Mouse (Mus musculus): ENCODE results near the gene Cgnl1. TPM values are rescaled to one million over a fixed set of nuclear protein-coding genes. Genes with fewer than 3 reads are reported as not detected.
"Not testable (repeated sequence)": the region's sequence is repeated elsewhere in the genome, so short reads cannot be mapped to it uniquely, and the experiment has no call there.

Gene Cgnl1
- polyA plus RNA-seq, 1 experiment from 2014 or later = 2.3 TPM

DNA sequence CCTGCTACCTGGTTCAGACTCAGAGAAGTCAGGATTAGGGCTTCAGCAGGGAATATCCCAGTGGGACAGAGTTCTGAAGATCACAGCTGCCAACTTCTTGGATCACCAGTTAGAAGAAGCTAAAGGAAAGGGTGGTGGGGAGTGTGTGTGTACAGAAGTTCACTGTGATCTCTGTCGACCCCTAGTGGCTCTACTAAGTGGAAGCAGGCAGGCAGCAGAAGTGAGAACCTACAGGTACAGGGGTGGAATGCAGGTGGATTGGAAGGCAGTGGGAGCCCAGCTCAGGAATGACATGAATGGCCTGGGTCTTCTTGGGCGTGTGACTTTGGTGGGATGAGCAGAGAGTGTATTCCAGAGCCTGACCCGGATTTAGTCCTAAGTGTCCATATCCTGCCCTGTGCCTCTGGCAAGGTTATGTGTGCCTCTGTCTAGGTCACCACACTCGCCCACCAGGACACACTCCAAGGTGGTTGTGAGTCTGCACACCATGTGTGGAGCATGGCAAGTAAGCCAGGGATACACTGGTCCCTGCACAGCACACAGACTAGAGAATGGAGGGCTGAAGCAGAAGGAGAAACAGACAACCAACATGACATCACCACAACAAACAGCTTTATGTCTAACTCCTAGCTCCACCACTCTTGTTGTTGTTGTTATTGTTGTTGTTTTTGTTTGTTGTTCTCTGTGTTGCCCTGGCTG lies 147.4 kb downstream of the Cgnl1 start:
- Histone ChIP-seq H3K9ac (ENCODE audit: low read length) (no peak overlapping the region), H3K4me2 (ENCODE audit: low read length) (no peak overlapping the region), H3K36me3 (ENCODE audit: control insufficient read depth, insufficient read depth, low read length) (no peaks in the 10 kb centered on the region), H3K27ac (ENCODE audit: low read depth, low read length) (no peak overlapping the region), H3K4me3 (ENCODE audit: low read depth, low read length) (no peak overlapping the region), H3K4me1 (ENCODE audit: control insufficient read depth, insufficient read depth, low read length) (no peaks in the 10 kb centered on the region), H3K9me3 (replicated peaks; ENCODE audit: control insufficient read depth, low read length) (no peaks in the 10 kb centered on the region), H3K27me3 (replicated peaks; ENCODE audit: control insufficient read depth, insufficient read depth, low read length) (no peaks in the 10 kb centered on the region)
- ATAC-seq = no peak; the same call in 1 of the 2 replicates
- 38% methylated on average over 4 of the region's 4 CpGs for WGBS
- peak; percentile 71 for DNase-seq (ENCODE audit: low spot score)

DNA sequence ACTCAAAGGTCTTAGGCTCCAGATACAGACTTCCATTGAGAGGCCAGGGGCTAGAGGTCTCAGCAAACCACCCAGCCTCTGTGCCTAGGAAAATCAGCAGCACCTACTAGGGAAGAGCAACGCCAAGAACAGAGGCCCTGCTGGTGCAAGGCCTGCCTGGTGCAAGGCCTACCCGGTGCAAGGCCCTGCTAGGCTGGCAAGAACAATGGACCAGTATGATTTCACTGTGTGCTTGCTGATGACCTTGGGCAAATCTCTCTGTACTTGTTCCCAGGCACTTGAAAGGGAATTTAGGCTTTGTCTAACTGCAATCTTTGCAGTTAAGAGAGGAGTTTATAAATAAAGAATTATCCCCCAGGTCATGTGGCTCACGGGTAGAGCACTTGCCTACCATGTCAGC lies 148.8 kb downstream of the Cgnl1 start:
- H3K9me3 ChIP-seq (replicated peaks; ENCODE audit: control insufficient read depth, low read length) = no peaks in the 10 kb centered on the region
- H3K4me3 ChIP-seq (ENCODE audit: low read depth, low read length) = no peak overlapping the region
- no peaks in the 10 kb centered on the region for H3K4me1 ChIP-seq (ENCODE audit: control insufficient read depth, insufficient read depth, low read length)
- ATAC-seq = no peak
- H3K27me3 ChIP-seq (replicated peaks; ENCODE audit: control insufficient read depth, insufficient read depth, low read length) = no peaks in the 10 kb centered on the region
- no peak overlapping the region for H3K9ac ChIP-seq (ENCODE audit: low read length)
- no peak overlapping the region for H3K27ac ChIP-seq (ENCODE audit: low read depth, low read length)
- 77% methylated on average over 3 of the region's 3 CpGs for WGBS
- DNase-seq (ENCODE audit: low spot score) = no peak
- H3K36me3 ChIP-seq (ENCODE audit: control insufficient read depth, insufficient read depth, low read length) = no peaks in the 10 kb centered on the region
- no peak overlapping the region for H3K4me2 ChIP-seq (ENCODE audit: low read length)

DNA sequence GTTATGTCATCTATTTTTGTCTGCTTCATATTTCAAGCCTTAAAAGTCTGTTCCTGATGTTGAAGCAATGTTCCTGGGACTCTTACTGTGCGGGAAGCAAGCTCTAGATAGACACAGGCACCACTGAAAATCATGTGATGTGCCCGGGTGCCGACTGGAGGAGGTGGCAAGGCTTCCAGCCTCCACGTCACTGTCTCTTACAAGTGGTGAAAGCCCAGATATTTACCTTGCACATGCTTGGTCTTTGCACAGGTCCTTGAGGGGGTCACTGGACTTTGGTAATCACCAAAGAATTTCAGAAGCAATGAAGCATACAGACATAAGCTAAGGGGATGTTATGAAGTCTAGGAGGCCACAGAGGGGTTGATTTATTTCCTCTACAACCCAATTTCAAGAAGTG lies 149.4 kb downstream of the Cgnl1 start:
- no peak overlapping the region for H3K4me3 ChIP-seq (ENCODE audit: low read depth, low read length)
- H3K9ac ChIP-seq (ENCODE audit: low read length) = no peak overlapping the region
- no peak overlapping the region for H3K4me2 ChIP-seq (ENCODE audit: low read length)
- 89% methylated on average over 4 of the region's 4 CpGs for WGBS
- ATAC-seq (no peak), DNase-seq (ENCODE audit: low spot score) (no peak)
- H3K9me3 ChIP-seq (replicated peaks; ENCODE audit: control insufficient read depth, low read length) = no peaks in the 10 kb centered on the region
- no peaks in the 10 kb centered on the region for H3K4me1 ChIP-seq (ENCODE audit: control insufficient read depth, insufficient read depth, low read length)
- H3K36me3 ChIP-seq (ENCODE audit: control insufficient read depth, insufficient read depth, low read length) = no peaks in the 10 kb centered on the region
- no peak overlapping the region for H3K27ac ChIP-seq (ENCODE audit: low read depth, low read length)
- H3K27me3 ChIP-seq (replicated peaks; ENCODE audit: control insufficient read depth, insufficient read depth, low read length) = no peaks in the 10 kb centered on the region

DNA sequence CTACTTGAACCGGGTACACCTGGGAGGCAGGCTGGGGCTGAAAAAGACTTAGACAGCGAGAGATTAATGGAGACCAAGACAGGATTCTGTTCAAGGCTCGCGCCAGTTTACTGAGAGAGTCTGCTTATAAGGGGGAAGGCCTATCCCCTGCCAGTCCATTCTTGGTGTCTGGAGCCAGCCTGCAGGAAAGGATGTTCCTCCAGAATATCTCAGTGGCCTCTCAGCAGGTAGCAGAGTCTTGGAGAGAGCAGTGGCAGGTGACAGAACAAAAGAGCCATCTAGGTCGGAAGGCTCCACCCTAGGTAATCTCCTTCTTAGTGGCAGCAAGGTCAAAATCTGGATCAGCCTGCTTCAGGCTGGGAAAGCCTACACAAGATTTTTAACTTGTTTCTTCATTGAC lies 151.3 kb downstream of the Cgnl1 start:
- not testable (repeated sequence) for H3K27me3 ChIP-seq (replicated peaks; ENCODE audit: control insufficient read depth, insufficient read depth, low read length); H3K4me1 ChIP-seq (ENCODE audit: control insufficient read depth, insufficient read depth, low read length); H3K4me3 ChIP-seq (ENCODE audit: low read depth, low read length); DNase-seq (ENCODE audit: low spot score); H3K4me2 ChIP-seq (ENCODE audit: low read length); H3K9ac ChIP-seq (ENCODE audit: low read length); H3K27ac ChIP-seq (ENCODE audit: low read depth, low read length); H3K9me3 ChIP-seq (replicated peaks; ENCODE audit: control insufficient read depth, low read length); H3K36me3 ChIP-seq (ENCODE audit: control insufficient read depth, insufficient read depth, low read length); ATAC-seq
- 78% methylated on average over 5 of the region's 5 CpGs for WGBS

DNA sequence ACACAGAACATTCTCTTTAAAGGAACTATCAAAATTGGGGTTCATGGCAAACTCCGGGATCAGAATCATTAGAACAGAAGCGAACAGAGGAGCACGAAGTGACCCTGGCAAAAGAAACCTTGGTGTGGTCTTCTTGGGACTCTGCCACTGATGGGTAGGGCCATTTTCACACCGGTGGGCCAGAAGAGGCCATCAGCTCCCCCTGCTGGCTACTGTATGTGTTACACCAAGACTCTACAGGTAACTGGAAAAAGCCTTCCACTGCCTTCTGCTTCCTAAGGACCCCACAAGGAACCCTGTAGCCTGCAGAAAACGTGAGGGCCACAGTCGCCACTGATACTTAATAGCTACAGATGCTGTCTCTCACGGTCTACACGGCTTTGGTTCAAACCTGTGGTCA lies 154.0 kb downstream of the Cgnl1 start:
- ATAC-seq (no peak), DNase-seq (ENCODE audit: low spot score) (no peak)
- WGBS = 62% methylated on average over 8 of the region's 8 CpGs
- H3K4me2 ChIP-seq (ENCODE audit: low read length) = no peak overlapping the region
- H3K4me3 ChIP-seq (ENCODE audit: low read depth, low read length) = no peak overlapping the region
- no peaks in the 10 kb centered on the region for H3K4me1 ChIP-seq (ENCODE audit: control insufficient read depth, insufficient read depth, low read length)
- H3K36me3 ChIP-seq (ENCODE audit: control insufficient read depth, insufficient read depth, low read length) = no peaks in the 10 kb centered on the region
- no peaks in the 10 kb centered on the region for H3K9me3 ChIP-seq (replicated peaks; ENCODE audit: control insufficient read depth, low read length)
- no peaks in the 10 kb centered on the region for H3K27me3 ChIP-seq (replicated peaks; ENCODE audit: control insufficient read depth, insufficient read depth, low read length)
- H3K27ac ChIP-seq (ENCODE audit: low read depth, low read length) = no peak overlapping the region
- H3K9ac ChIP-seq (ENCODE audit: low read length) = no peak overlapping the region

DNA sequence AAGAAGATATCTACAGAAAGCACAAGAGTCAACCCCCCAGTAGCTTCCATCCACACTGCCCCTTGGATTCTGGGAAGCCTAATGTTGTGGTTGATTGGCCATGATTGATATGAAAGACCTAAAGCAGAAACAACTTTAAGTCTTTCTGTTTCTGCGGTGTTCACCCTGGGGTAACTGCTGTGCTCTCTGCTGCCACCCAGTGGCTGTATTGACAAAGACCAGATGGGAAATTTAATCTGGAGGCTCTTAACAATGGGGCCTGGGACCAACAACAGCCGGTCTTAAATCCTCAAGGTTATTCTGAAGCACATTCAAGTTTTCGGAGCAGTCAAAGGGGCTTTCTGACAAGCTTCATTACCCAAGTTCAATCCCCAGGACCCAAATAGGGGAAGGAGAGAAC lies 155.2 kb downstream of the Cgnl1 start:
- H3K9me3 ChIP-seq (replicated peaks; ENCODE audit: control insufficient read depth, low read length) = no peaks in the 10 kb centered on the region
- 1% methylated on average over 3 of the region's 3 CpGs for WGBS
- no peak overlapping the region for H3K4me3 ChIP-seq (ENCODE audit: low read depth, low read length)
- peak; percentile 87 for DNase-seq (ENCODE audit: low spot score)
- H3K36me3 ChIP-seq (ENCODE audit: control insufficient read depth, insufficient read depth, low read length) = no peaks in the 10 kb centered on the region
- no peaks in the 10 kb centered on the region for H3K4me1 ChIP-seq (ENCODE audit: control insufficient read depth, insufficient read depth, low read length)
- H3K9ac ChIP-seq (ENCODE audit: low read length) = no peak overlapping the region
- H3K27ac ChIP-seq (ENCODE audit: low read depth, low read length) = no peak overlapping the region
- no peak; the same call in 1 of the 2 replicates for ATAC-seq
- no peak overlapping the region for H3K4me2 ChIP-seq (ENCODE audit: low read length)
- no peaks in the 10 kb centered on the region for H3K27me3 ChIP-seq (replicated peaks; ENCODE audit: control insufficient read depth, insufficient read depth, low read length)

DNA sequence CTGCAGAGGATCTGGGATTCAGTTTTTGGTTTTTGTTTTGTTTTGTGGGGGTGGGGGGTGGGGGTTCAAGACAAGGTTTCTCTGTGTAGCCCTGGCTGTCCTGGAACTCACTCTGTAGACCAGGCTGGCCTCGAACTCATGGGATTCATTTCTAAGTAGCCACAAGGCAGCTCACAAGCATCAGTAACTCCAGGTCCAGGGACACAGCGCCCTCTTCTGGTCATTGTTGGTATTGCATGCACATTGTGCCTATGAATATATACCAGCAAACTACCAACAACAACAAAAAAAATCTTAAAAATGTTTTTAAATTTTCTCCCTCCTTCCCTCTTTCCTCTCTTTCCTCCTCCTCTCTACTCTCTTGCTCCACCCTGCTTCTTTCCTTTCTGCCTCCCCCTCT lies 156.8 kb downstream of the Cgnl1 start:
- Histone ChIP-seq H3K9ac (ENCODE audit: low read length) (no peak overlapping the region), H3K27ac (ENCODE audit: low read depth, low read length) (no peak overlapping the region), H3K4me3 (ENCODE audit: low read depth, low read length) (no peak overlapping the region), H3K36me3 (ENCODE audit: control insufficient read depth, insufficient read depth, low read length) (no peaks in the 10 kb centered on the region), H3K9me3 (replicated peaks; ENCODE audit: control insufficient read depth, low read length) (no peaks in the 10 kb centered on the region), H3K27me3 (replicated peaks; ENCODE audit: control insufficient read depth, insufficient read depth, low read length) (no peaks in the 10 kb centered on the region), H3K4me1 (ENCODE audit: control insufficient read depth, insufficient read depth, low read length) (no peaks in the 10 kb centered on the region), H3K4me2 (ENCODE audit: low read length) (no peak overlapping the region)
- DNase-seq (ENCODE audit: low spot score) (no peak), ATAC-seq (no peak)
- WGBS = 29% methylated on average over 2 of the region's 2 CpGs

DNA sequence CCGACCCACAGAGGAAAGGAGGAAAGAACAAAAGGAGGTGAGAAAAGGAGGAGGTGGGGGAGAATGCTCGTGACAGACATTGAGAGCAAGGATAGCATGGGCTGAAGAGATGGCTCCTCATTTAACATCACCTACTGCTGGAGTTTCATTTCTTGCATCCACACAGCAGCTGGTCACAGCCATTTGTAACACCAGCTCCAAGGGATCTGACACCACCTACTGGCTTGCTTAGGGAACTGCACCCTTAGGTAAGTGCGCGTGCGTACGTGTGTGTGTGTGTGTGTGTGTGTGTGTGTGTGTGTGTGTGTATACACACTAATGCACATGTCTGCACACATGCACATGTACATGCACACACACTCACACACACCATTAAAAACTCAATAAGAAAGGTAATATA lies 158.4 kb downstream of the Cgnl1 start:
- DNase-seq (ENCODE audit: low spot score) = peak; percentile 37
- Histone ChIP-seq H3K27ac (ENCODE audit: low read depth, low read length) (no peak overlapping the region), H3K36me3 (ENCODE audit: control insufficient read depth, insufficient read depth, low read length) (no peaks in the 10 kb centered on the region), H3K4me1 (ENCODE audit: control insufficient read depth, insufficient read depth, low read length) (no peaks in the 10 kb centered on the region), H3K9ac (ENCODE audit: low read length) (no peak overlapping the region), H3K9me3 (replicated peaks; ENCODE audit: control insufficient read depth, low read length) (no peaks in the 10 kb centered on the region), H3K27me3 (replicated peaks; ENCODE audit: control insufficient read depth, insufficient read depth, low read length) (no peaks in the 10 kb centered on the region), H3K4me3 (ENCODE audit: low read depth, low read length) (no peak overlapping the region), H3K4me2 (ENCODE audit: low read length) (no peak overlapping the region)
- no peak for ATAC-seq
- 88% methylated on average over 6 of the region's 6 CpGs for WGBS

DNA sequence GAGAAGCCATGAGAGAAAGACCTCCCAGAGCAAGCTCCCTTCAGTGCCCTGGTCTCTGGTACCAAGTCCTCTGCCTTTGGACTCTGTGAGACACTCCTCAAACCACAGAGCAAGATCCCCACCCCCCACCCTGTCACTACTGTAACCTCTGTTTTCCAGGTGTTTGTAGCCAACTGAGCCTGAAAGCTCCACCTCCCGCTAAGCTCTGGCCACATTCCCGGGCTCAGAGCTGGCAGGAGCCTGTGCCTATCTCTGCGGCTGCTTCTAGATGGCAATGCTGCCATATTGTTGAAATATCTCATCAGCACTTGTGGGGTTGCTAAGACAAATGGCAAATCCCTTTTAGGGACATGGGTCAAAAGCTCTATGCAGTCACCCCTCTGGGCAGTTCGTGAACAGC lies 159.5 kb downstream of the Cgnl1 start:
- H3K4me2 ChIP-seq (ENCODE audit: low read length) = no peak overlapping the region
- no peaks in the 10 kb centered on the region for H3K36me3 ChIP-seq (ENCODE audit: control insufficient read depth, insufficient read depth, low read length)
- H3K27me3 ChIP-seq (replicated peaks; ENCODE audit: control insufficient read depth, insufficient read depth, low read length) = no peaks in the 10 kb centered on the region
- H3K4me3 ChIP-seq (ENCODE audit: low read depth, low read length) = no peak overlapping the region
- ATAC-seq (no peak), DNase-seq (ENCODE audit: low spot score) (no peak)
- no peak overlapping the region for H3K27ac ChIP-seq (ENCODE audit: low read depth, low read length)
- H3K9ac ChIP-seq (ENCODE audit: low read length) = no peak overlapping the region
- no peaks in the 10 kb centered on the region for H3K4me1 ChIP-seq (ENCODE audit: control insufficient read depth, insufficient read depth, low read length)
- WGBS = 79% methylated on average over 4 of the region's 4 CpGs
- H3K9me3 ChIP-seq (replicated peaks; ENCODE audit: control insufficient read depth, low read length) = no peaks in the 10 kb centered on the region

Data from forebrain, embryonic 14.5 days (tissue).